Mouse (Mus musculus): ENCODE measurements around the gene Pla2g4e. TPM values are rescaled to one million over a fixed set of nuclear protein-coding genes. Genes with fewer than 3 reads are reported as not detected.
A peak's percentile ranks its signal among the peaks of the same experiment; 100 is the strongest.

Pla2g4e gene
- total RNA-seq (2021): 10 to 100 TPM; 19.4 to 22.3 TPM
- long read RNA-seq, experiment 1, full-length matches to known transcripts: 4 of 19 reads
- long read RNA-seq, experiment 1, partial matches to known transcripts: 5 of 19 reads
- long read RNA-seq, experiment 1, other reads (novel, unspliced or antisense): 10 of 19 reads
- long read RNA-seq, experiment 2, full-length matches to known transcripts: 2 of 16 reads
- long read RNA-seq, experiment 2, partial matches to known transcripts: 3 of 16 reads
- long read RNA-seq, experiment 2, other reads (novel, unspliced or antisense): 11 of 16 reads

DNA sequence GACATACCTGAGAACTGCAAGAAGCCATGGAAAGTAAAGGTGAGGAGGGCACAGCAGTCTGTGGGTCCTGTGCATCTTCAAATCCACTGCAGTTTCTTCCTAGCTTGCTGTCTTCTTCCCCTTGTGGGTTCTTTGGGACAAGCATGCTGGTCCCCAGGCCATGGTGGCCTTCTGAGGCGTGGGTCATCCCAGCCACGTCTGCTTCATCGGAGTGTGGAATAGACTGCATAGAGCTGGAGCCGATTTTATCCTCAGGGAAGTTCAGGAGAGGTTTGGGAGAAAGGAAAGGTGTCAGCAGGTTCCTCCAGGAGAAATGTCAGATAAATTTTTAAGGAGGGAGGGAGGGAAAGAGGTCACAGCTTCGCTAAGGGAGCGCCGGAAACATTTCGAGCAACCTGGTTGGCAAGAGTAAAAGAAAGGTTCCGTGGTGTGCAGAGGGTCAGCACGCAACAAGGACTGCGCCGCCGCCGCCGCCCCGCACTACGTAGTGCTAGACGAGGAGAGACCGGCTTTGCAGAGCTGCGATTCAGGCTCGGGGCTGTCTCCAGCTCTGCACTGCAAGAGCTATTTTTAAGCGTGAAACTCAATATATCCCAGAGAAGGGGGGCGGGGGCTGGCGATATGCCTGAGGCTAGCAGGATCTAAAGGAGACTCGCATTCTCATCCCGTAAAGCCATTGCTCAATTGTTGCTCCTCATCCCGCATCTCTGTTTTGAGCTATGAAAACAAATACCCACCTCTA, at the start of gene Pla2g4e:
Gene Pla2g4e (minus strand): TSS at position 657 of the 742 bp plus-strand sequence.
- intact Hi-C loops (cut with DNase I): loop anchor here (5.0 kb wide), 1 partner anchor 73 kb away; no protein-coding TSS in a partner anchor

DNA sequence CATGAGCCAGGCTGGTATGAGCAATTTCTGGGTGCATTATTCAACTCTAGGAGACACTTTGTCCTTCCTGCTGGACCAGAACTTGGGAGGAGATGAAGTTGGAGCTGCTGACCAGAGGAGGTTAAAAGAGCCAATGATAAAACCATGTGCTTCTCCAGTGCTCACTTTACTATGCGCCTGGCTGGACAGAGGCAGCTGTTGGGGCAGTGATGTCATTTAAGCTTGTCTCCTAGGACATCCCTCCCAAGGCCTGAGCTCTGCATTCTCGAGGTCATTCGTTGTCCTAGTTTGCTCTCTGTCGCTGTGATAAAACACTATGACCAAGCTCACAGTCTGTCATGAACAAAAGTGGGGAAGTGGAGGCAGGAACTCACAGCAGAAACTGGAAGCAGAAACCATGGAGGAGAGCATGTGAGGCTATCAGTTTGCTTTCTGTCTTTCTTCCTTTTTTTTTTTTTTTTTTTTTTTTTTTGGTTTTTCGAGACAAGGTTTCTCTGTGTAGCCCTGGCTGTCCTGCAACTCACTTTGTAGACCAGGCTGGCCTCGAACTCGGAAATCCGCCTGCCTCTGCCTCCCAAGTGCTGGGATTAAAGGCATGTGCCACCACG, 46.4 kb upstream of the Pla2g4e start:
- TF ChIP-seq CTCF (IDR thresholded peaks at IDR 0.05): no peak
- no peak for DNase-seq (ENCODE audit: extremely low spot score in 1 of 2, low spot score in 2 of 2)
- Histone ChIP-seq H3K4me3 (no peak overlapping the region), H3K27ac (no peak overlapping the region)
- intact Hi-C loops (cut with DNase I): no loop called here

More for the DNA sequence above, at the start of gene Pla2g4e:
- DNase-seq (ENCODE audit: extremely low spot score in 1 of 2, low spot score in 2 of 2): peak; percentile 26 to 36
- no peak for TF ChIP-seq CTCF (IDR thresholded peaks at IDR 0.05)
- peak within 1 kb of the TSS; percentile 55 for H3K4me3 ChIP-seq
- H3K27ac ChIP-seq: peak within 1 kb of the TSS; percentile 87

DNA sequence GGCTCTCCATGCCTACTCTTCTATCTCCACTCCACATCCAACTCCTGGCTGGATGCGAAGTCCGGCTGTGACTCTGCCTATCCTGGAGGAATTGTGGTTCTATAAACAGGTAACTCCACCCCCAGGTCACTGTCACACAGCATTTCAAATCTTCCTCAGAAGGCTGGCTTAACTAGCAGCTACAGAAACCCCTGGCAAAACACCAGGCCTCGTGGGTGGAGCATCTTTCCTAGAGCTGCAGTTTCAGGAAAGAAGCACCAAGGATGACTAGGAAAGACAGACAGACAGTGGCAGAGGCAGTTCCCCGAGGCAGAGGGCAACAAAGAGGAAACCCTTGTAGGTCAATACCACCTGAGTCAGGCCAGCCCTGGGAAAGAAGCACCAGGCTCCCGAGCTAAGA, 43.9 kb upstream of the Pla2g4e start, which contains the start of gene Pla2g4d:
Gene Pla2g4d (minus strand): TSS at position 203 of the 400 bp plus-strand sequence.
- Histone ChIP-seq H3K27ac (no peak within 1 kb of the TSS), H3K4me3 (no peak within 1 kb of the TSS)
- TF ChIP-seq CTCF (IDR thresholded peaks at IDR 0.05): no peak
- peak in 1 of 2 experiments; percentile 26 for DNase-seq (ENCODE audit: extremely low spot score in 1 of 2, low spot score in 2 of 2)
- intact Hi-C loops (cut with DNase I): no loop called here

GRCm38 (mm10) chr2:120288401-120288800, 43.3 kb upstream of the Pla2g4e start:
- DNase-seq (ENCODE audit: extremely low spot score in 1 of 2, low spot score in 2 of 2): no peak
- Histone ChIP-seq H3K4me3 (no peak overlapping the region), H3K27ac (no peak overlapping the region)
- no peak for TF ChIP-seq CTCF (IDR thresholded peaks at IDR 0.05)
- intact Hi-C loops (cut with DNase I): no loop called here

DNA sequence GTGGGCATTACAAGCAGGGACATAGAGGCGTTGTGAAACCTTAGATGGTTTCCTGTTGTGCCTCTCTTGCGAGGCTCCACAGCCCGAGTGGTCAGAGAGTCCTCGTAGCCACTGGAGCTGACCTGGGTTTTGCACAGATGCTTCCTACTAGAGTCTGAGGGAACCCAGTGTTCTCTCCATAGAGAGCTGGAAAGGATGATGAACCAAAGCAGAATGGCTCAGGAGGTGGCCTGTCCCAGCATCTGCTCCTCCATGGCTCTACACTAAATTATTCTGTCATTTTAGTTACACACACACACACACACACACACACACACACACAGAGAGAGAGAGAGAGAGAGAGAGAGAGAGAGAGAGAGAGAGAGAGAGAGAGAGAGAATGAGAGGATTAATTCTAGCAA, 40.5 kb upstream of the Pla2g4e start:
- no peak for DNase-seq (ENCODE audit: extremely low spot score in 1 of 2, low spot score in 2 of 2)
- intact Hi-C loops (cut with DNase I): no loop called here
- TF ChIP-seq CTCF (IDR thresholded peaks at IDR 0.05): no peak
- Histone ChIP-seq H3K4me3 (no peak overlapping the region), H3K27ac (no peak overlapping the region)

DNA sequence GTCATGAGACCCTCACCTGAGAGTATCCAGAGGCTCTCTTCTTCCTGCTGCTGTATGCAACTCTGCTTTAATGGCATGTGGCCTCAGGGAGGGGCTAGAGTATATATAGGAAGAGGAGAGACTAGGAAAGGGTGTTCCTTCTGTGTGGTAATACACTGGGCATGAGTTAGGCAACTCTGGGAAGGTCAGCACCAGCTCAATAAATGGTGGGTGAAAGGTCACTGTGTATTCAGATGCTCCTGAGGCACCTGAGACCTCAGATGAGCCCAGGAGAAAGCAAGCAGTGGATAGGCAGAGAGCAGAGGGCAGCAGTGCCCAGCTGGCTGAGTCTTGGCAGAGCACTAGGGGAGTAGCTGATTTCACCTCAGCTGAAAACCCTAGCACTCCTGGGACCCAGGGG, 39.6 kb upstream of the Pla2g4e start:
- intact Hi-C loops (cut with DNase I): loop anchor here (5.0 kb wide), 1 partner anchor 197 kb away; no protein-coding TSS in a partner anchor
- DNase-seq (ENCODE audit: extremely low spot score in 1 of 2, low spot score in 2 of 2): no peak
- no peak for TF ChIP-seq CTCF (IDR thresholded peaks at IDR 0.05)
- no peak overlapping the region for H3K4me3 ChIP-seq
- H3K27ac ChIP-seq: no peak overlapping the region

- DNase-seq (ENCODE audit: extremely low spot score in 1 of 2, low spot score in 2 of 2): no peak
- TF ChIP-seq CTCF (IDR thresholded peaks at IDR 0.05): no peak
- intact Hi-C loops (cut with DNase I): loop anchor here (5.0 kb wide), 1 partner anchor 197 kb away; no protein-coding TSS in a partner anchor
- Histone ChIP-seq H3K4me3 (no peak overlapping the region), H3K27ac (no peak overlapping the region)
These were observed 39.0 kb upstream of the Pla2g4e start for GRCm38 (mm10) chr2:120284094-120284493.

GRCm38 (mm10) chr2:120283550-120283949, 38.4 kb upstream of the Pla2g4e start:
- TF ChIP-seq CTCF (IDR thresholded peaks at IDR 0.05): no peak
- intact Hi-C loops (cut with DNase I): loop anchor here (5.0 kb wide), 1 partner anchor 196 kb away; no protein-coding TSS in a partner anchor
- DNase-seq (ENCODE audit: extremely low spot score in 1 of 2, low spot score in 2 of 2): no peak
- Histone ChIP-seq H3K27ac (no peak overlapping the region), H3K4me3 (no peak overlapping the region)

DNA sequence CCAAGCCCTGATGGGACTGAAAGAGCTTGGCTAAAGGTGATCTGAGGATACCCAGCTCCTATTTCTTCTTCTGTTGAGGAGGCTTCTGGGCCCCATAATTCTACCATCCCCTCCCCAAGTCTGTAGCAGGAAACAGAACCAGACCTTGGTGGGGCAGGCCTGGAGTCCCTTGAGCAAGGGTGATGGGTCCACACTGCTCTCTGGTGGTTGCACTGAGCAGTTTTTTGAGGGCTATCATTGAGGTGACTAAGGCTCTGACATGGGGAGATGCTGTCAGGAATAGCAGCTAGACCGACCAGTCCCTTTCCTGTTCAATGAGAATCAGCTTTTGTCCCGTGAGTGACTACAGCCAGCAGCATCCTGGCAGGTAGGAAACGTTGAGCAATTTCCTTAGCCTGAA, 36.1 kb upstream of the Pla2g4e start:
- H3K4me3 ChIP-seq: no peak overlapping the region
- H3K27ac ChIP-seq: no peak overlapping the region
- intact Hi-C loops (cut with DNase I): loop anchor here (5.0 kb wide), 1 partner anchor 194 kb away; no protein-coding TSS in a partner anchor
- no peak for DNase-seq (ENCODE audit: extremely low spot score in 1 of 2, low spot score in 2 of 2)
- peak; percentile 17; the same call in 1 of the 2 replicates for TF ChIP-seq CTCF (IDR thresholded peaks at IDR 0.05)

DNA sequence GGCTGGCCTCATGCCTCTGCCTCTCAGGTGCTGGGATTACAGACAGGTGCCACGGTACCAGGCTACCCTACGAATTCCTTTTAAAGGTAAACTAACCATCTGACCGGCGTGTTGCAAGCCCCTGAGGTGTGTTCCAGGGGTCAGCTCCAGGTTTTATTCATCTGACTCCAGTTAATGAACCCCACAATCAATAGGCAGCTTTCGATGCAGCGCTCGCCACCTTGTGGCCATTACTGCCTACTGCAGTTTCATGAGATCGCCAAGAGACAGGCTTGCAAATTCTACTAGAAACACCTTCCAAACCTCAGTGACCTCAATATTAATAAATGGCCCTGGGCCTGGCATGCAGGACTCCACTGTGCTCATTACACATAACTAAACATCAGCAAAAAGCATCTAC, 34.8 kb upstream of the Pla2g4e start:
- peak; percentile 45 to 48 for DNase-seq (ENCODE audit: extremely low spot score in 1 of 2, low spot score in 2 of 2)
- intact Hi-C loops (cut with DNase I): loop anchor here (1.0 to 5.0 kb wide), 2 partner anchors 107 to 193 kb away; no protein-coding TSS in a partner anchor
- Histone ChIP-seq H3K27ac (no peak overlapping the region), H3K4me3 (no peak overlapping the region)
- TF ChIP-seq CTCF (IDR thresholded peaks at IDR 0.05): peak; percentile 94

DNA sequence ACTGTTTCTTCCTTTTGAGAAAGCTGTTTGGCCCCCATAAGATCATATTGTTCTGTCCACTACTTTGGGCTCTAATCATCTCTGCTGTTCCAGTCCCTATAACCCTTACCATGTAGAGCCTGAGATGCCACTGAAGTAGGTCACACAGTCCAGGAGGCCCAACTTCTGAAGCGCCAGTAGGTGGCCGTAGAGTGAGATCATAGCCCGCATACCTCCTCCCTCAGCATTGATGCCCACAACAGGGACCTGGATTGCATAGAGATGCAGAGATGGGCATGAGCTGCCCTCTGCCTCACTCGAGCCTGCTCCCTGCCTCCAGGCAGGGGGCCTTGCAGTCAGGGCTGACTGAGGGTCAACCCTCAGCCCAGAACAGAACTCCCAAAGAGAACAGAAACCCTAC, 31.8 kb upstream of the Pla2g4e start:
- TF ChIP-seq CTCF (IDR thresholded peaks at IDR 0.05): no peak
- H3K4me3 ChIP-seq: no peak overlapping the region
- intact Hi-C loops (cut with DNase I): no loop called here
- no peak for DNase-seq (ENCODE audit: extremely low spot score in 1 of 2, low spot score in 2 of 2)
- no peak overlapping the region for H3K27ac ChIP-seq

DNA sequence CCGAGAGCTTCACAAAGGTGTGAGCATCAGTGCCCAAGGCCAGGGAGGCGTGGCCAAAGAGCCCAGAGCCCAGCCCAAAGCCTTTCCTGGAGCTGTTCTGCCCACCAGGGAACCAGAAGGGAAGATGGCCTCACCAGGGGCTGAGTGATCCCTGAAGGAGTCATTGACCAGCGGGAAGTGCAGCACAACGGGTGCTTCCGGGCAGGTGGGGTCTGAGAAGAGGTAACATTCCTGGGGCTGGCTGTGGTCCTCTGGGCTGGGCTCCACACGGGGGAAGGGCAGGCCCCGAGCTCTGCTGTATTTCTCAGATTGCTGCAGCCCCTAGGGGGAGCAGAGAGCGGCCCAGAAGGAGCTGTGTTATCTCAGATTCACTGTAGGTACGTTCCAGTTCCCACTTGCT, 23.5 kb upstream of the Pla2g4e start:
- Histone ChIP-seq H3K27ac (no peak overlapping the region), H3K4me3 (no peak overlapping the region)
- peak; percentile 44 for TF ChIP-seq CTCF (IDR thresholded peaks at IDR 0.05)
- no peak for DNase-seq (ENCODE audit: extremely low spot score in 1 of 2, low spot score in 2 of 2)
- intact Hi-C loops (cut with DNase I): no loop called here
